Mouse (Mus musculus): ENCODE results near the gene Mfng.

Gene Mfng

GRCm38 (mm10) chr15:78787287-78787856 lies 14.1 kb upstream of the Mfng start:
- no peak for DNase-seq (ENCODE audit: low spot score)

DNA sequence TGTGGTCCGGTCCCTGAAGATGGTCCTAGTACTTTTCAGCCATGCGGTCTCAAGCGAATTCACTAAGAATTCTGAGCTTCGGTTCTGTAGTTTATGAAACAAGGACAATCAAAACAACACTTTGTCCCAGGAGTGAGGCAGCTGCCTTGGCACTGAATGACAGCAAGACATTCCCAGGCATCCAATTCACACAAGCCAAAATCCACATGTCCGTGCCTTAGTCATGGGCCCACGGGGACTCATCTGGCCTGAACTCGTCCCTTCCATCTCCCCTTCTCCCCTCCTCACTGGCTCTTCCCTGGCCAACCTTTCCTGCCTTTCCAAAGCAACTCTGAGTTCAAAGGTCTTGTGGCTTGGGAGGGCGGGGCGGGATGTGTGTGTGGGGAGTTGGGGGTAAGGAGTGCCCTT lies 13.1 kb upstream of the Mfng start:
- DNase-seq (ENCODE audit: low spot score), result no peak

DNA sequence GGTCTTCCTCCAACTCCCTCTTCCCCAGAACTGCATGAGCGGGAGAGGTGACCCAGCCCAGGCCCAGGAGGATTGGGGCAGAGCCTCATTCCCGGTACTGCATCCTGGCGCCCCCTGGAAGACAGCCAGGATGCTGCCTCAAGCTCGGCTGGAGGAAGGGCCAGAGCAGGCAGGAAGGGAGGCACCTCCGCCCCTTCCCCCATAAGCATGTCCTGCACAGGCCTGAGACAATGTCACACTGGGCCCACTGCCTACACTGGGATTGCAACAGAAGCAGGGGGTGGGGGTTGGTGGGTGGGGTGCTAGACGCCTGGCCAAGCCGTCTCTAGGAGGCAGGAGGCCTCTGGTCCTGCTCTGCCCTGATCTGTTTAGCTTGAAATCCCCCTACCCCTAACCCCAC lies 12.7 kb upstream of the Mfng start:
- no peak for DNase-seq (ENCODE audit: low spot score)

GRCm38 (mm10) chr15:78785258-78785657 lies 12.0 kb upstream of the Mfng start:
- no peak for DNase-seq (ENCODE audit: low spot score)

- no peak for DNase-seq (ENCODE audit: low spot score)
Measured at GRCm38 (mm10) chr15:78784520-78784919, 11.2 kb upstream of the Mfng start.

- no peak for DNase-seq (ENCODE audit: low spot score)
Measured at GRCm38 (mm10) chr15:78782348-78783103, 9.3 kb upstream of the Mfng start.

GRCm38 (mm10) chr15:78780908-78781307 lies 7.6 kb upstream of the Mfng start:
- DNase-seq (ENCODE audit: low spot score), result no peak

DNA sequence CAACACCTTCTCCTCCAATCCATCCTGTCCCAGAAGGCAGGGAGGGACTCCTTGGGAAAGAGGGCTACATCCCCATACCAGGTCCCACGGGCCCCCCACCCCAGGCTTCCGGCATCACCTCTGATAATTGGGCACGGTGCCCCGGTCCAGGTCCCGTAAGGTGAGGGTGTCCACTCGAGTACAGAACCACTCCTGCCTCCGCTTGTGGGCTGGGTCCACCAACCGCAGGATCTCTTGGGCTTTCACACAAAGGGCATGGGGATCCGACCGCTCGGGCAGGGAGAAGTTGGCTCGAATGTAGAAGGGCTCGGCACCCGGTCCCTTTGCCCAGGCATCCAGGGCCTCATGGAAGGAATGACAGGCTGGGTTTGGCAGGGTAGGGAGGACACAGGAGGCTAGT lies 7.1 kb upstream of the Mfng start:
- no peak for DNase-seq (ENCODE audit: low spot score)

- DNase-seq (ENCODE audit: low spot score), result no peak
Measured at GRCm38 (mm10) chr15:78779690-78780089, 6.4 kb upstream of the Mfng start.

GRCm38 (mm10) chr15:78779253-78779652 lies 6.0 kb upstream of the Mfng start:
- DNase-seq (ENCODE audit: low spot score), result no peak

DNA sequence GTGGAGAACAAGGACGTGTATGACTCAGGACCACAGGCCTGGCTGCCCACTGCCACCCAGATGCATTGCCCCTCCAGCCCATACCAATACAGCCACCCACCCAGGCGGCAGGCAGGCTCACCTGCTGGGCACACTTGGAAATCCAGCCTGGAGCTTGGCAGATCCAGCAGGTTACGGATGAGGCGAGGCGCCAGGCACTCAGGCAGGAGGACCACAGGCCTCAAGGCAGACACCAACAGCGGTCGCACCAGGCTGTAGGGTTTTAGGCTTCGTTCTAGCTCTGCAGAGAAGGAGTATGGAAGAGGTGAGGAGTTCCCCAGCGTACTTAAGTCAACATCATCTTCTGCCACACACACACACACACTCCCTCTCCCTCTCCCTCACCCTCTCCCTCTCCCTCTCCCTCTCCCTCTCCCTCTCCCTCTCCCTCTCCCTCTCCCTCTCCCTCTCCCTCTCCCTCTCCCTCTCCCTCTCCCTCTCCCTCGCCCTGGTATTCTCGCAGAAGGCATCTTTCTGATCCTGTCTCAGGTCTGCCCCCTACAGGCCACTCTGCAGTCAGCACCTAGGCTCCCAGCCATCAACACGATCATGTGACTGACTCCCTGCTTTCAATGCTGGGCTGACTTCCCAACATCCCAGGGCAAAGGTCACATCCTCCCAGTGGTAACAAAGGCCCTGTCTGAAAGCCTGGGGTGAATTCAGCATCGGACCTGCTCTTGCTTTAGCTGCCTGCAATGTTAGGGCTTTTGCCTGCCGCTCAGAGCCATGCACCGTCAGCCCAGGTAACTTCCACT lies 5.0 kb upstream of the Mfng start:
- peak; percentile 91 for DNase-seq (ENCODE audit: low spot score)

DNA sequence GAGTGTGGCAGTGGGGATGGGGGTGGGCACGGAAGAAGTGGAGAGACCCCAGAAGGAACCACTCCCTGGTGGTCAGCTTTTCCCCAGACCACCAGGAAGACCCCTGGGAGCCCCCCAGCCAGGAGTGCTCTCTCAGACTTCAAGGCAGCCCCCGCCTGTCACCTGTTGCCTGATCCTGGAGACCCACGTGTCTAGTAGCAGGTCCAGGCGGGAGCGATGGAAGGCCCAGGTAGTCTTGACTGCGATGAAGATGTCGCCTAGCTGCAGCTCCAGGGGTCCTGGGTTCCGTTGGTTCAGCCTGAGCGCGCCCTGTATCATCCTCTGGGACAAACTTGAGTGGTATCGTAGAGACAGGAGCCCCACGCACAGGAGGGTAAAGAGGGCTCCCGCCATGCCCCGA lies 419 bp downstream of the Mfng start:
- no peak for DNase-seq (ENCODE audit: low spot score)

GRCm38 (mm10) chr15:78772368-78772763 lies 909 bp downstream of the Mfng start:
- DNase-seq (ENCODE audit: low spot score), result no peak

GRCm38 (mm10) chr15:78771531-78772367 lies 1.5 kb downstream of the Mfng start:
- DNase-seq (ENCODE audit: low spot score), result no peak

- no peak for DNase-seq (ENCODE audit: low spot score)
Measured at GRCm38 (mm10) chr15:78770983-78771355, 2.3 kb downstream of the Mfng start.

DNA sequence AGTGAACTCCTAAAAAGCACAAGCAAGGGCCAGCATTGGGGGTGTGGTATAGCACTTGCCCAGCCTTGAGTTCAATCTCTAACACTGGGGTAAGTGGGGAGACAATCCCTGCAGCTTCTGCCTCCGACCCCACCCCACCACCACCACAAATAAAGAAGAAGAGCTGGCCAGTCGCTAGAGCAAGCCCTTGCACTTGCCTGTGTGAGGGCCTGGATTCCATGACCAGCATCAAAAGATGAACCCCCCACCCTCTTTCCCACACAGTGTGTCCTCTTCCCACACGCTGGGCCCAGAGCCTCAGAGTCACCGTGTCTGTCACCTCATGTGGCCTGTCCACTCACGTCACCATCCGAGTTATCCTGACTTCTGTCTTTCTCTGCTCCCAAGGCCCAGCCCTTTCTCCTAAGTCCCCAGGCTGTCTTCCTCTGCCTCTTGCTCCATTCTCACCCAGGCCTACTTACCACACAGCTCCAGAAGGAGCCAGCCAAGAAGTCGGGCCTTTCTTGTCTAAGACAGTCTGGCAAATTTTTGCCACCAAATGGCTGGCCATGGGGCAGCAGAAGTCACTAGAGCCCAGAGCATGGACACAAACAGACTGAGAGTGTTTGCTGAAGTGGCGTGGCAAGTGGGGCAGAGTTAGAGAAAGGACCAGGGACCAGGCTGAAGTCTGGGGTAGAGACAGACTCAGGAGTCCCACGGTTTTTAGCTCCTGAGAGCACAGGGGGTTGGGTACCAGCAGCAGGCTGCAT lies 2.9 kb downstream of the Mfng start:
- DNase-seq (ENCODE audit: low spot score), result no peak

DNA sequence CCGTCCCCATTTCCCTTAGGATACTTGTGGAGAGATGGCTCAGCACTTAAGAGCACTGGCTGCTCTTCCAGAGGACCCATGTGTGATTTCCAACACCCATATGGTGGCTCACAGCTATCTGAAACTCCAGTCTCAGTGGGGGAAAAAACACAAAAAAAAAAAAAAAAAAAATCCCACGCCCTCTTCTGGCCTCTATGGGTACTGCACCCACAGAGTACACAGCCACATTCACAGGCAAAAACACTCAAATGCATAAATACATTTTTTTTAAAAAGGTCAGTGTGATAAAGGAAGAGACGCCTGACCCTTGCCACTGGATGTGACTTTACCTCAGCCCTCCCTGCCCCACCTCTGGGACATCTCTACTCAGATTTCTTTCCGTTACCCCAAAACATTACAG lies 4.2 kb downstream of the Mfng start:
- DNase-seq (ENCODE audit: low spot score), result no peak

DNA sequence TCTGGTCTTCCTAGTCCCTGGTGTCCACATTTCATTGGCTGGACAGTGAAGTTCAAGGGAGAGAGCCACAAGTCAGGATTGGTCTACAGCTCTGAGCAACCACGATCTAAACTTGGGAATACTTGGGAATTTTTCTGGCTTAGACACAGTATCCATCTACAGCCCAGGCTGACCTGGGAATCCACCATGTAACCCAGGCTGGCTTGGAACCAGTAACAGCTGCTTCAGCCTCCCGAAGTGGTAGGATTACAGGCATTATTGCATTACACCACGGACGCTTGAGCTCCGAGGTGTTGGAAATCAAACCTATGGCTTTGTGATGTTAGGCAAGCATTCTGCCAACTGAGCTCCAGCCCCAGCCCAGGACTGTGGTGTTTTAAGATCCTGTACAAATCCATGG lies 9.6 kb downstream of the Mfng start:
- DNase-seq (ENCODE audit: low spot score), result no peak

DNA sequence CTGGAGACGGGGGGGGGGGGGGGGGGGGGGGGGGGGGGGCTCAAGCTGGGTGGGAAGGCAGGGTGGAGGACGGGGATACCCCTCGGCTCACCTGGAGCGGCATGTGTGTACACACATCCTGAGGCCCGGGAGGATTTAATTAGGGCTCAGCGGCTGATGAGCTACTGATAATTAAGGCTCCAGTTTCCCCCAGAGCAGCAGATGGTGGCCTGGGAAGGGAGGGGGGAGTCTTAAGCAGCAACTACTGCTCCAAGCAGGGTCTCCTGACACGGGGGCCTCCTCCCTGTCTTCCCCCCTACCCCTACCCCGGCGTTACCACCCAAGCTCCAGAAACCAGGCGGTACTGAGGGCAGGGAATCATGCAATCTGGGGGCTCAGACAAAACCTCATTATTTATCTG lies 10.1 kb downstream of the Mfng start:
- DNase-seq (ENCODE audit: low spot score), result no peak

GRCm38 (mm10) chr15:78761112-78761511 lies 12.2 kb downstream of the Mfng start:
- DNase-seq (ENCODE audit: low spot score), result no peak

DNA sequence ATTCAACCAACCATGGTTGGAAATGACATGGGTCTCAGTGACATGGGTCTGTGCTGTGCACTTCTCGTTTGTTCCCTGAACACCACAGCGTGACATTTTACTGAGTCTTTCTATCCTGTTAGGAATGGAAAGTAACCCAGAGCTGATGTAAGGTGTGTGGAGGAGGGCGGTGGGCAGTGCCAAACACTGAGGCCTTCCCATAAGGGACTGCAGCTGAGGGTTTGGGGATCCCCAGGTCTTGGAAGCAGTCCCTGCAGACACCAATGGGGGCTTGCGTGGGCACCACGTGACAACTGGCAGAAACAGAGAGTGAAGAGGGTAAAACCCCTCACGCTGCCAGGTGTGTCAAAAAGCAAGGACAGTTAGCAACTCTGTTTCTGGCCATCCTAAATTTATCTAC lies 15.1 kb downstream of the Mfng start:
- no peak for DNase-seq (ENCODE audit: low spot score)
